Mouse (Mus musculus): Measurements from ENCODE around the gene L3mbtl2. TPM values are rescaled to one million over a fixed set of nuclear protein-coding genes. Genes with fewer than 3 reads are reported as not detected.

L3mbtl2 gene
- polyA plus RNA-seq, 1 experiment from 2014 or later: 26.0 TPM

- WGBS: 87% methylated on average over 6 of the region's 6 CpGs
- peaks cover 94% of the 10 kb centered on the region for H3K36me3 ChIP-seq (ENCODE audit: control insufficient read depth, insufficient read depth, low read length)
- H3K9me3 ChIP-seq (ENCODE audit: control insufficient read depth, low read length): no peaks in the 10 kb centered on the region
- H3K4me3 ChIP-seq (ENCODE audit: low read length): no peak overlapping the region
- no peak overlapping the region for H3K9ac ChIP-seq (ENCODE audit: low read depth, low read length)
- no peak overlapping the region for H3K27ac ChIP-seq (ENCODE audit: low read depth, low read length)
- H3K4me2 ChIP-seq (replicated peaks; ENCODE audit: low read depth, low read length): no peak overlapping the region
- no peak for ATAC-seq (ENCODE audit: low FRiP score, low TSS enrichment)
- H3K27me3 ChIP-seq (ENCODE audit: control insufficient read depth, insufficient read depth, low read length): no peaks in the 10 kb centered on the region
- H3K4me1 ChIP-seq (ENCODE audit: control insufficient read depth, insufficient read depth, low read length): no peaks in the 10 kb centered on the region
These were observed 55.4 kb downstream of the L3mbtl2 start for GRCm38 (mm10) chr15:81719139-81719531.

GRCm38 (mm10) chr15:81722361-81722760 is 58.7 kb downstream of the L3mbtl2 start:
- Histone ChIP-seq H3K36me3 (ENCODE audit: control insufficient read depth, insufficient read depth, low read length) (peaks cover 80% of the 10 kb centered on the region), H3K27me3 (ENCODE audit: control insufficient read depth, insufficient read depth, low read length) (no peaks in the 10 kb centered on the region), H3K9ac (ENCODE audit: low read depth, low read length) (no peak overlapping the region), H3K4me1 (ENCODE audit: control insufficient read depth, insufficient read depth, low read length) (no peaks in the 10 kb centered on the region), H3K4me3 (ENCODE audit: low read length) (no peak overlapping the region), H3K9me3 (ENCODE audit: control insufficient read depth, low read length) (no peaks in the 10 kb centered on the region), H3K4me2 (replicated peaks; ENCODE audit: low read depth, low read length) (no peak overlapping the region), H3K27ac (ENCODE audit: low read depth, low read length) (no peak overlapping the region)
- no peak for ATAC-seq (ENCODE audit: low FRiP score, low TSS enrichment)
- WGBS: 98% methylated on average over 5 of the region's 5 CpGs

- Histone ChIP-seq H3K9ac (ENCODE audit: low read depth, low read length) (no peak overlapping the region), H3K4me2 (replicated peaks; ENCODE audit: low read depth, low read length) (no peak overlapping the region), H3K4me1 (ENCODE audit: control insufficient read depth, insufficient read depth, low read length) (peaks cover 11% of the 10 kb centered on the region), H3K4me3 (ENCODE audit: low read length) (no peak overlapping the region), H3K36me3 (ENCODE audit: control insufficient read depth, insufficient read depth, low read length) (peaks cover 67% of the 10 kb centered on the region), H3K9me3 (ENCODE audit: control insufficient read depth, low read length) (no peaks in the 10 kb centered on the region), H3K27ac (ENCODE audit: low read depth, low read length) (no peak overlapping the region), H3K27me3 (ENCODE audit: control insufficient read depth, insufficient read depth, low read length) (no peaks in the 10 kb centered on the region)
- 94% methylated on average over 11 of the region's 11 CpGs for WGBS
- ATAC-seq (ENCODE audit: low FRiP score, low TSS enrichment): no peak
These were observed 60.0 kb downstream of the L3mbtl2 start for GRCm38 (mm10) chr15:81723653-81724052.

- Histone ChIP-seq H3K9ac (ENCODE audit: low read depth, low read length) (no peak overlapping the region), H3K27me3 (ENCODE audit: control insufficient read depth, insufficient read depth, low read length) (no peaks in the 10 kb centered on the region), H3K9me3 (ENCODE audit: control insufficient read depth, low read length) (no peaks in the 10 kb centered on the region), H3K4me1 (ENCODE audit: control insufficient read depth, insufficient read depth, low read length) (peaks cover 12% of the 10 kb centered on the region), H3K27ac (ENCODE audit: low read depth, low read length) (no peak overlapping the region), H3K4me3 (ENCODE audit: low read length) (no peak overlapping the region), H3K4me2 (replicated peaks; ENCODE audit: low read depth, low read length) (no peak overlapping the region), H3K36me3 (ENCODE audit: control insufficient read depth, insufficient read depth, low read length) (peaks cover 44% of the 10 kb centered on the region)
- no peak for ATAC-seq (ENCODE audit: low FRiP score, low TSS enrichment)
- WGBS: 94% methylated on average over 8 of the region's 8 CpGs
These were observed 62.3 kb downstream of the L3mbtl2 start for GRCm38 (mm10) chr15:81725965-81726364.

DNA sequence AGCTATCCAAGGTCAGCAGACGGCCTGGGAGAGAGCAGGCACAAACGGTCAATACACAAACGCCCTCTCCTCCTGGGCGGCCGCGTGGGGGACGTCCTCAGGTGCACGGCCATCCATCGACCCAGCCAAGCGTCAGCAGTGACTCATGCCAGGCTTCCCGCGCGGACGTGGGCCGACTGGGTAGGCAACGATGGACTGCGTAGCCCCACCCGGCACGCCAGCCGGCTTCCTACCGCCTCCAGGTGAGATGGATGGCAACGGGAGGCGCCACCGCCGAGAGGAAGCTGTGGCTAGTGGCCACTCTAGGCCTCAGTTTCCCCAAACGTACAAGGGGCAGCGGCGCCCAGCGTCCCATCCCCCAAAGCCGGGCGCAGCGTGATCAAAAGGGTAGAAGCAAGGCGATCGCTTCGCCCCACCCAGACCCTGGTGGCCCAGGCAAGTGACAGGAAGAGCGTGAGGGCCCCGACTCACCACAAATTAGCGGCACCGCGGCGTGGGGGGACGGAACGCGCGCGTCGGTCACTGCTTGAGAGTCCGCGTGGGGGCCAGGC is 65.6 kb downstream of the L3mbtl2 start:
- H3K27me3 ChIP-seq (ENCODE audit: control insufficient read depth, insufficient read depth, low read length): no peaks in the 10 kb centered on the region
- no peaks in the 10 kb centered on the region for H3K9me3 ChIP-seq (ENCODE audit: control insufficient read depth, low read length)
- H3K4me3 ChIP-seq (ENCODE audit: low read length): peak overlapping the region; percentile 99
- peak overlapping the region; percentile 89 for H3K4me2 ChIP-seq (replicated peaks; ENCODE audit: low read depth, low read length)
- WGBS: 0% methylated on average over 49 of the region's 49 CpGs
- peaks cover 10% of the 10 kb centered on the region for H3K36me3 ChIP-seq (ENCODE audit: control insufficient read depth, insufficient read depth, low read length)
- H3K4me1 ChIP-seq (ENCODE audit: control insufficient read depth, insufficient read depth, low read length): peaks cover 12% of the 10 kb centered on the region
- peak; percentile 68 for ATAC-seq (ENCODE audit: low FRiP score, low TSS enrichment)
- peak overlapping the region; percentile 92 for H3K9ac ChIP-seq (ENCODE audit: low read depth, low read length)
- no peak overlapping the region; the same call in 1 of the 2 replicates for H3K27ac ChIP-seq (ENCODE audit: low read depth, low read length)

DNA sequence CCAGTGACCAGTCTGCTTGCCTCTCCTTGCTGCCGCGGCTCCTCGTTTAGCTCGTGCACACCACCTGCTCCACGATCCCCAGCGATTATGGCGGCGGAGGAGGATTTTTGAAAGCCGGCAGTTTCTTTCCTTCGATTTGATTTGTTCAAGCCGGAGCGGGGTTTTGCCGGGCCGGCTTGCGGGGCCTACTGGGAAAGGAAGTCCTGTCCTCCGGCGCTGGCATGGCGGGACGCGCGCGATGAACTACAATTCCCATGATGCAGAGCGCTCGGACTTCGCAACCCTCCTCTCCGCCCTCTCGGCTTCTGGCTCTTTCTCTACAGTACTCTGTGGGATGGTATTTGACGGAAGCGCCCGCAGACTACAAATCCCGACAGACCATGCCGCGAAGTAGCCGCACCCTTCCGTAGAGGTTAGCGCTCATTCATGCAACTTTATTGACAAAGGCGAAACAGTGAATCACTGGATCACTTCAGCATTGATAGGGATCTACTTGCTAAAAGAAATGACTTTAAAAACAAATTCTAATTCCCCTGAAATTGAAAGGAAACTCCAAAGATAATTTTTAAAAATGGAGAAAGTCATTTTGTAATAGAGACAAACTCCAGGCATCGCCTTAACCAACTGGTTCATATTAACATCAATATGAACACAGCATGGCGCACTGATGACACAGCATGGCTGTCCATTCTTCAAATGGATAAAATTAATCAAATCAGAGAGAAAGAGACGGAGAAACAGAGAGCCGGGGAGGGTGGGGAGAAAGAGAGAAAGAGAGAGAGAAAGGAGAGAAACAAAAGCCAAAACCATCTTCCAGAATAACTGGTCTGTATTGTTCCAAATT is 66.3 kb downstream of the L3mbtl2 start:
- Histone ChIP-seq H3K27me3 (ENCODE audit: control insufficient read depth, insufficient read depth, low read length) (no peaks in the 10 kb centered on the region), H3K4me3 (ENCODE audit: low read length) (peak overlapping the region; percentile 99), H3K27ac (ENCODE audit: low read depth, low read length) (no peak overlapping the region), H3K9me3 (ENCODE audit: control insufficient read depth, low read length) (no peaks in the 10 kb centered on the region), H3K4me2 (replicated peaks; ENCODE audit: low read depth, low read length) (peak overlapping the region; percentile 89), H3K9ac (ENCODE audit: low read depth, low read length) (peak overlapping the region; percentile 92), H3K36me3 (ENCODE audit: control insufficient read depth, insufficient read depth, low read length) (peaks cover 9% of the 10 kb centered on the region; the same call in 1 of the 2 replicates), H3K4me1 (ENCODE audit: control insufficient read depth, insufficient read depth, low read length) (peaks cover 12% of the 10 kb centered on the region)
- ATAC-seq (ENCODE audit: low FRiP score, low TSS enrichment): peak; percentile 99
- WGBS: 6% methylated on average over 41 of the region's 41 CpGs

DNA sequence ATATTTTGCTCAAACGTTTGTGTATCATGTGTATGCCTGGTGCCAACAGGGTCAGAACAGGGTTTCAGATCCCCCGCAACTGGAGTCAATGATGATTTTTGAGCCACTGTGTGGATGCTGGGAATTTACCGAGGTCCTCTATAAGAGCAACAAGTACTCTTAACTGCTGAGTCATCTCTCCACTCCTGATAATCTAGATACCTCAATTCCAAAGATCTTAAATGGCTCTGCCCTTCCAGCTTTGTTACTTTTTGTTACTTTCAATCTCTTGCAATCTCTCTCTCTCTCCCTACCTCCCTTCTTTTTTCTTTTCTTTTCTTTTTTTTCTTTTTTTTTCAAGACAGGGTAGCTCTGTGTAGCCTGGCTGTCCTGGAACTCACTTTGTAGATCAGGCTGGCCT is 71.4 kb downstream of the L3mbtl2 start:
- Histone ChIP-seq H3K4me1 (ENCODE audit: control insufficient read depth, insufficient read depth, low read length) (no peaks in the 10 kb centered on the region), H3K4me2 (replicated peaks; ENCODE audit: low read depth, low read length) (no peak overlapping the region), H3K4me3 (ENCODE audit: low read length) (no peak overlapping the region), H3K27ac (ENCODE audit: low read depth, low read length) (no peak overlapping the region), H3K9ac (ENCODE audit: low read depth, low read length) (no peak overlapping the region), H3K9me3 (ENCODE audit: control insufficient read depth, low read length) (no peaks in the 10 kb centered on the region), H3K27me3 (ENCODE audit: control insufficient read depth, insufficient read depth, low read length) (no peaks in the 10 kb centered on the region), H3K36me3 (ENCODE audit: control insufficient read depth, insufficient read depth, low read length) (no peaks in the 10 kb centered on the region)
- no peak for ATAC-seq (ENCODE audit: low FRiP score, low TSS enrichment)
- WGBS: 50% methylated on average over 3 of the region's 3 CpGs

Other genes starting within 250 kb of the L3mbtl2 start
- 512 and 656 TPM in 2 replicates for gene Rbx1, start 197.6 kb upstream of the L3mbtl2 start, polyA plus RNA-seq (2014; fragmentation: Nextera tagmentation; extraction: Ambion mirVana)
- 25.0 and 34.8 TPM in 2 replicates for gene Ep300, start 78.5 kb upstream of the L3mbtl2 start, polyA plus RNA-seq (2014; fragmentation: Nextera tagmentation; extraction: Ambion mirVana)
- 5.0 and 5.3 TPM in 2 replicates for gene Chadl, start 33.4 kb downstream of the L3mbtl2 start, polyA plus RNA-seq (2014; fragmentation: Nextera tagmentation; extraction: Ambion mirVana)
- gene Zc3h7b, start 81.2 kb downstream of the L3mbtl2 start, polyA plus RNA-seq (2014; fragmentation: Nextera tagmentation; extraction: Ambion mirVana): 46.3 and 60.5 TPM in 2 replicates
- 85.0 and 100.0 TPM in 2 replicates for gene Rangap1, start 81.6 kb downstream of the L3mbtl2 start, polyA plus RNA-seq (2014; fragmentation: Nextera tagmentation; extraction: Ambion mirVana)
- 16.1 and 19.2 TPM in 2 replicates for gene Tef, start 138.5 kb downstream of the L3mbtl2 start, polyA plus RNA-seq (2014; fragmentation: Nextera tagmentation; extraction: Ambion mirVana)
- gene Tob2, start 194.9 kb downstream of the L3mbtl2 start, polyA plus RNA-seq (2014; fragmentation: Nextera tagmentation; extraction: Ambion mirVana): 19.4 and 24.1 TPM in 2 replicates
- 192 and 223 TPM in 2 replicates for gene Phf5a, start 208.0 kb downstream of the L3mbtl2 start, polyA plus RNA-seq (2014; fragmentation: Nextera tagmentation; extraction: Ambion mirVana)
- gene Aco2, start 208.4 kb downstream of the L3mbtl2 start, polyA plus RNA-seq (2014; fragmentation: Nextera tagmentation; extraction: Ambion mirVana): 123 and 191 TPM in 2 replicates